ENCODE assay signal across 8 mouse cellular contexts in genomic region chr5:53588421-53589171, GRCm38 (mm10).
DNase-seq lines count a peak whose midpoint lies in the region; ATAC-seq and TF ChIP-seq lines count a peak whose summit lies in the region.

No protein-coding gene starts in this region.

- H3K27ac ChIP-seq in forebrain, embryonic 15.5 days (replicated peaks) = peak overlapping the region; percentile 100
- peak overlapping the region; percentile 99 for H3K27ac ChIP-seq in kidney, postnatal 0 days
- H3K27ac ChIP-seq in midbrain, embryonic 10.5 days (replicated peaks) = peak overlapping the region; percentile 99

- H3K4me1 ChIP-seq in forebrain, embryonic 15.5 days = peaks cover 29% of the 10 kb centered on the region
- 0 out of 2 replicates have a peak, but pooled peaks cover 8% of the 10 kb centered on the region for H3K4me1 ChIP-seq in kidney, postnatal 0 days (replicated peaks; ENCODE audit: insufficient read depth, low read length)
- H3K4me1 ChIP-seq in midbrain, embryonic 10.5 days = peaks cover 26% of the 10 kb centered on the region

- DNase-seq in frontal cortex, adult 2 months (ENCODE audit: extremely low spot score in 1 of 2, low spot score in 1 of 2) = peak; percentile 68 to 82
- DNase-seq in frontal cortex, postnatal 10 days (ENCODE audit: low spot score in 2 of 2) = no peak
- DNase-seq in B cell, adult 2 months = peak; percentile 48 to 64
- peak; percentile 74 for DNase-seq in c-Kit-positive CD71-negative TER-119-negative erythroid progenitor cells, embryonic 14.5 days (ENCODE audit: low read depth)
- DNase-seq in kidney, postnatal 0 days (ENCODE audit: low spot score) = peak; percentile 53
- peak; percentile 16 for DNase-seq in midbrain, embryonic 10.5 days (ENCODE audit: low spot score)
- peak; percentile 23 for DNase-seq in thymus, postnatal 25 days

- 1% methylated on average over 34 of the region's 34 CpGs for WGBS in forebrain, embryonic 15.5 days
- WGBS in kidney, postnatal 0 days = 2% methylated on average over 30 of the region's 34 CpGs
- WGBS in midbrain, embryonic 10.5 days = 2% methylated on average over 31 of the region's 34 CpGs

- no peaks in the 10 kb centered on the region for H3K9me3 ChIP-seq in forebrain, embryonic 15.5 days
- no peaks in the 10 kb centered on the region for H3K9me3 ChIP-seq in kidney, postnatal 0 days (replicated peaks; ENCODE audit: low read length)
- H3K9me3 ChIP-seq in midbrain, embryonic 10.5 days (replicated peaks) = no peaks in the 10 kb centered on the region

- TF ChIP-seq CTCF in kidney, postnatal 0 days (IDR thresholded peaks at IDR 0.05; ENCODE audit: low read depth) = no peak

- H3K4me3 ChIP-seq in forebrain, embryonic 15.5 days = peak overlapping the region; percentile 95
- H3K4me3 ChIP-seq in kidney, postnatal 0 days (replicated peaks; ENCODE audit: low read depth, low read length) = peak overlapping the region; percentile 84
- H3K4me3 ChIP-seq in midbrain, embryonic 10.5 days = peak overlapping the region; percentile 92

- peak overlapping the region; percentile 58 for H3K9ac ChIP-seq in forebrain, embryonic 15.5 days (replicated peaks)
- H3K9ac ChIP-seq in kidney, postnatal 0 days (ENCODE audit: low read depth, low read length) = peak overlapping the region; percentile 77

- no peaks in the 10 kb centered on the region for H3K27me3 ChIP-seq in forebrain, embryonic 15.5 days
- H3K27me3 ChIP-seq in kidney, postnatal 0 days (ENCODE audit: insufficient read depth, low read length) = no peaks in the 10 kb centered on the region
- peaks cover 11% of the 10 kb centered on the region; the same call in 1 of the 2 replicates for H3K27me3 ChIP-seq in midbrain, embryonic 10.5 days (ENCODE audit: low read depth, poor library complexity, severe bottlenecking)

- no peaks in the 10 kb centered on the region for H3K36me3 ChIP-seq in forebrain, embryonic 15.5 days
- no peaks in the 10 kb centered on the region for H3K36me3 ChIP-seq in kidney, postnatal 0 days (ENCODE audit: insufficient read depth, low read length)
- no peaks in the 10 kb centered on the region for H3K36me3 ChIP-seq in midbrain, embryonic 10.5 days

- ATAC-seq in forebrain, embryonic 15.5 days (replicated peaks) = peak; percentile 52
- ATAC-seq in kidney, postnatal 0 days (replicated peaks; ENCODE audit: low FRiP score, low read depth) = peak; percentile 33

- H3K4me2 ChIP-seq in forebrain, embryonic 15.5 days (replicated peaks) = peak overlapping the region; percentile 86
- H3K4me2 ChIP-seq in kidney, postnatal 0 days (ENCODE audit: low read length) = peak overlapping the region; percentile 100

Comparison
In these comparisons a context has a peak if more than half of its experiments do, and no peak if none do; other contexts are left out.
1. DNase-seq: peak in frontal cortex, adult 2 months (2 of 2), B cell, adult 2 months (2 of 2), c-Kit-positive CD71-negative TER-119-negative erythroid progenitor cells, embryonic 14.5 days (single experiment), kidney, postnatal 0 days (single experiment), midbrain, embryonic 10.5 days (single experiment) and thymus, postnatal 25 days (single experiment); none in frontal cortex, postnatal 10 days (0 of 2).
2. Peak in every context shown above with its lines, with median percentiles within 50 percentile points of each other: H3K27ac ChIP-seq and H3K4me3 ChIP-seq.